Mouse (Mus musculus): ENCODE results near the gene Usp13.

Gene Usp13

GRCm38 (mm10) chr3:32939802-32940501 is 122.6 kb downstream of the Usp13 start:
- CTCF ChIA-PET, result no interaction called here

GRCm38 (mm10) chr3:32947486-32947885 is 130.1 kb downstream of the Usp13 start:
- CTCF ChIA-PET, result no interaction called here

- CTCF ChIA-PET, result no interaction called here
These were observed 134.0 kb downstream of the Usp13 start for GRCm38 (mm10) chr3:32951382-32951781.

- CTCF ChIA-PET, result no interaction called here
These were observed 144.1 kb downstream of the Usp13 start for GRCm38 (mm10) chr3:32961494-32961893.

GRCm38 (mm10) chr3:32965528-32965927 is 148.2 kb downstream of the Usp13 start:
- CTCF ChIA-PET, result no interaction called here

- CTCF ChIA-PET, result no interaction called here
These were observed 151.5 kb downstream of the Usp13 start for GRCm38 (mm10) chr3:32968671-32969425.

GRCm38 (mm10) chr3:32970257-32970656 is 152.9 kb downstream of the Usp13 start:
- CTCF ChIA-PET, result no interaction called here

- CTCF ChIA-PET, result no interaction called here
These were observed 161.9 kb downstream of the Usp13 start for GRCm38 (mm10) chr3:32979238-32979637.

GRCm38 (mm10) chr3:32979981-32980380 is 162.6 kb downstream of the Usp13 start:
- CTCF ChIA-PET, result no interaction called here

GRCm38 (mm10) chr3:32985141-32985540 is 167.8 kb downstream of the Usp13 start:
- CTCF ChIA-PET, result no interaction called here

Measured in spleen, embryonic (tissue).